Mouse (Mus musculus) limb, embryonic 14.5 days (tissue): ENCODE results near the gene Zkscan7. TPM values are rescaled to one million over a fixed set of nuclear protein-coding genes. Genes with fewer than 3 reads are reported as not detected.

ENCODE experiments used
- ATAC-seq: fragments of 200-750 bp; cut with Nextera tagmentation; 2 replicates; pipeline ENCODE4 v1.8.0; 2017; ENCODE audit warnings: low read depth, moderate number of reproducible peaks, moderate TSS enrichment; ENCODE audit not compliant: low FRiP score
- DNase-seq: peaks from one replicate; pipeline ENCODE4 v3.0.0-alpha.2; 2015; ENCODE audit warnings: low spot score
- H3K27ac ChIP-seq: fragments of 300-500 bp; sonication (generic); replicated peaks from 2 replicates; pipeline ENCODE4 v1.5.1; 2014; ENCODE audit warnings: low read depth, mild to moderate bottlenecking, low read length, moderate library complexity, mixed read lengths
- H3K27me3 ChIP-seq: fragments of 300-500 bp; sonication (generic); 2 replicates; pipeline ENCODE4 v1.6.1; 2014; ENCODE audit warnings: low read length, mixed read lengths; ENCODE audit not compliant: control insufficient read depth, insufficient read depth
- H3K36me3 ChIP-seq: fragments of 300-500 bp; sonication (generic); 2 replicates; pipeline ENCODE4 v1.6.1; 2014; ENCODE audit warnings: mild to moderate bottlenecking, low read length, moderate library complexity, mixed read lengths; ENCODE audit not compliant: control insufficient read depth, insufficient read depth
- H3K4me1 ChIP-seq: fragments of 300-500 bp; sonication (generic); 2 replicates; pipeline ENCODE4 v1.6.1; 2014; ENCODE audit warnings: antibody characterized with exemption, low read length, mixed read lengths; ENCODE audit not compliant: control insufficient read depth, insufficient read depth
- H3K4me2 ChIP-seq: fragments of 300-500 bp; sonication (generic); replicated peaks from 2 replicates; pipeline ENCODE4 v1.6.1; 2014; ENCODE audit warnings: low read depth, mild to moderate bottlenecking, low read length, moderate library complexity; ENCODE audit not compliant: severe bottlenecking
- H3K4me3 ChIP-seq: fragments of 300-500 bp; sonication (generic); replicated peaks from 2 replicates; pipeline ENCODE4 v1.5.1; 2014; ENCODE audit warnings: low read length
- H3K9ac ChIP-seq: fragments of 300-500 bp; sonication (generic); 2 replicates; pipeline ENCODE4 v1.6.1; 2014; ENCODE audit warnings: mild to moderate bottlenecking, low read depth, low read length, moderate library complexity; ENCODE audit not compliant: severe bottlenecking
- H3K9me3 ChIP-seq: fragments of 300-500 bp; sonication (generic); 2 replicates; pipeline ENCODE4 v1.6.1; 2016; ENCODE audit warnings: low read length; ENCODE audit not compliant: control insufficient read depth
- POLR2A ChIP-seq: fragments of 200-500 bp; IDR thresholded peaks from 2 replicates; pipeline ENCODE4 v1.8.0; 2012; ENCODE audit warnings: inconsistent platforms, mild to moderate bottlenecking, moderate library complexity, borderline replicate concordance; ENCODE audit not compliant: insufficient read depth, insufficient read length; ENCODE audit errors: extremely low read depth
- WGBS: fragments of 180-500 bp; shearing (Covaris S2); extraction: QIAGEN DNeasy Blood & Tissue Kit; methylation state at CpG from one replicate; pipeline ENCODE4 v1.1.7; 2014; 5-methylcytosine and 5-hydroxymethylcytosine counted together
- polyA plus RNA-seq, 2 experiments: library from polyadenylated mRNA; depleted of rRNA in 1 of 2; stranded (reverse) in 1 of 2; unstranded in 1 of 2; fragments of >200 nt; fragmentation: Nextera tagmentation in 1 of 2; extraction: Ambion mirVana in 1 of 2; gene quantifications; 2 replicates each; pipeline versions ENCODE4 v1.2.1 to v1.2.3; 2012 to 2014

Zkscan7 gene
- polyA plus RNA-seq, 2 experiments, result 2.6 to 9.1 TPM

GRCm38 (mm10) chr9:122855617-122856016, 29.9 kb upstream of the Zkscan7 start:
- Histone ChIP-seq H3K27ac (no peak overlapping the region), H3K9ac (no peak overlapping the region), H3K4me2 (no peak overlapping the region), H3K4me3 (no peak overlapping the region), H3K9me3 (peaks cover 10% of the 10 kb centered on the region), H3K36me3 (peaks cover 94% of the 10 kb centered on the region), H3K4me1 (no peaks in the 10 kb centered on the region), H3K27me3 (no peaks in the 10 kb centered on the region)
- DNase-seq (no peak), ATAC-seq (no peak)
- TF ChIP-seq POLR2A, result no peak
- WGBS, result 94% methylated on average over 4 of the region's 4 CpGs

- no peak overlapping the region for H3K4me3 ChIP-seq
- no peaks in the 10 kb centered on the region for H3K27me3 ChIP-seq
- DNase-seq (no peak), ATAC-seq (no peak)
- H3K9me3 ChIP-seq, result peaks cover 20% of the 10 kb centered on the region
- 100% methylated on average over 3 of the region's 3 CpGs for WGBS
- no peak overlapping the region for H3K4me2 ChIP-seq
- no peak overlapping the region for H3K27ac ChIP-seq
- no peak overlapping the region for H3K9ac ChIP-seq
- no peak for TF ChIP-seq POLR2A
- peaks cover 94% of the 10 kb centered on the region for H3K36me3 ChIP-seq
- H3K4me1 ChIP-seq, result no peaks in the 10 kb centered on the region
Observed at GRCm38 (mm10) chr9:122856716-122857115, 28.8 kb upstream of the Zkscan7 start.

- H3K4me2 ChIP-seq, result no peak overlapping the region
- H3K9ac ChIP-seq, result no peak overlapping the region
- H3K27ac ChIP-seq, result no peak overlapping the region
- H3K4me3 ChIP-seq, result no peak overlapping the region
- DNase-seq (no peak), ATAC-seq (no peak)
- peaks cover 20% of the 10 kb centered on the region for H3K9me3 ChIP-seq
- peaks cover 65% of the 10 kb centered on the region for H3K36me3 ChIP-seq
- TF ChIP-seq POLR2A, result no peak
- peaks cover 8% of the 10 kb centered on the region for H3K4me1 ChIP-seq
- no peaks in the 10 kb centered on the region for H3K27me3 ChIP-seq
Observed at GRCm38 (mm10) chr9:122860752-122861151, 24.7 kb upstream of the Zkscan7 start.

DNA sequence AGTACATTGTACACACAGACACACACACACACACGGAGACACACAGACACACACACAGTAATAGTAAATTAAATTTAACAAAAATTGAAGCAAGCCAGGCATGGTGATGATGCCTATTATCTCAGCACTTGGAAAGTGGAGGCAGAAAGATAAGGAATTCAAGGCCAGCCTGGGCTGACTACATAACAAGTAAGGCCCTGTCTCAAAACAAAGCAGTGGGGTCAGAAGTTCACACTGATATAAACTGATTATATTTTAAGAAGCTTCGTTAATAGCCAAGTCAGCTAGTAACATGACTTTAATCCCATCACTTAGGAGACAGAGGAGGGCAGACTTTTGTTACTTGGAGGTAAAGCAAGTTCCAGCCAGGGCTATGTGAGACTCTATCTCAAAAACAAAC, 21.8 kb upstream of the Zkscan7 start:
- H3K9ac ChIP-seq, result no peak overlapping the region
- 94% methylated on average over 2 of the region's 2 CpGs for WGBS
- no peak for DNase-seq
- peaks cover 37% of the 10 kb centered on the region for H3K36me3 ChIP-seq
- no peak for TF ChIP-seq POLR2A
- H3K4me2 ChIP-seq, result no peak overlapping the region
- H3K4me3 ChIP-seq, result no peak overlapping the region
- peaks cover 19% of the 10 kb centered on the region for H3K9me3 ChIP-seq
- no peak overlapping the region for H3K27ac ChIP-seq
- no peaks in the 10 kb centered on the region for H3K27me3 ChIP-seq
- peaks cover 8% of the 10 kb centered on the region for H3K4me1 ChIP-seq
- no peak for ATAC-seq

GRCm38 (mm10) chr9:122864848-122865247, 20.6 kb upstream of the Zkscan7 start:
- peak overlapping the region; percentile 71 for H3K4me3 ChIP-seq
- peaks cover 15% of the 10 kb centered on the region for H3K9me3 ChIP-seq
- peak overlapping the region; percentile 89 for H3K9ac ChIP-seq
- H3K4me1 ChIP-seq, result peaks cover 8% of the 10 kb centered on the region
- DNase-seq (no peak), ATAC-seq (no peak)
- no peak for TF ChIP-seq POLR2A
- WGBS, result 66% methylated on average over 3 of the region's 3 CpGs
- H3K27me3 ChIP-seq, result no peaks in the 10 kb centered on the region
- no peak overlapping the region for H3K27ac ChIP-seq
- H3K4me2 ChIP-seq, result peak overlapping the region; percentile 75
- H3K36me3 ChIP-seq, result peaks cover 26% of the 10 kb centered on the region

DNA sequence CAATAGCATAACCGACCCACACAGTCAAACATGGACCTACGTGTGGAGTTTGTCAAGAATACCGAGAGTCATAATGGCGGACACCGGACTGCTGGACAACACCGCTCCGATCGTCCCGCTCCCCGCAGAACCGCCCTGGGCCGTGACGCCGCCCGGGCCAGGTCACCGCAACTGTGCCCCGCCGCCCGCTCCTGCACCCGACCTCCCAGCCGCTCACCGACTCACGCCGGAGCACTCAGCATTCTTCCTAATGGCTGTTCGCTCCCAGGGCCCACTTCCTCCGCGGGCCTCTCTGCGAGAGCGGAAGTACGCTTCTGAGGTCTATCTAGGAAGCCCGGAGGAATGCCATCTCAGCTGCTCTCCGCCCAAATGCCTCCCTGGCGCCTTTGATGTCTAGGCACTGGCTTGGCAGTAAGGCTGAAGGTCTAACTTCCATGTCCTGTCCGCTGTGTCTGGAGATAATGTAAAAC, 19.8 kb upstream of the Zkscan7 start, which contains the start of gene Zfp445:
Zfp445 (minus strand) TSS at position 310 of the 470 bp plus-strand sequence.
- 1% methylated on average over 34 of the region's 34 CpGs for WGBS
- H3K9me3 ChIP-seq, result peaks cover 9% of the 10 kb centered on the region

More for the DNA sequence above, 19.8 kb upstream of the Zkscan7 start, which contains the start of gene Zfp445:
- DNase-seq, result peak; percentile 89
- peak; percentile 90 for ATAC-seq
- Histone ChIP-seq H3K36me3 (peaks cover 17% of the 10 kb centered on the region), H3K9ac (peak within 1 kb of the TSS; percentile 89), H3K27ac (peak within 1 kb of the TSS; percentile 68), H3K27me3 (no peaks in the 10 kb centered on the region), H3K4me1 (peaks cover 8% of the 10 kb centered on the region), H3K4me3 (peak within 1 kb of the TSS; percentile 71), H3K4me2 (peak within 1 kb of the TSS; percentile 75)
- TF ChIP-seq POLR2A, result 0 out of 2 replicates have a peak, but pooled peaks have one; percentile 57
